Mouse (Mus musculus) cerebellum, adult 11-12 months (tissue): Measurements from ENCODE around the gene Gm49405.
"Not testable (repeated sequence)": the region's sequence is repeated elsewhere in the genome, so short reads cannot be mapped to it uniquely, and the experiment has no call there.

Experiments
- DNase-seq: peaks from one replicate; pipeline ENCODE4 v3.0.0; 2022

Gm49405 gene

GRCm38 (mm10) chr19:4000119-4000900, at the start of gene Gm49405, which contains the start of gene Nudt8:
Gene Gm49405, plus strand, starts transcription at chr19:4000626.
Gene Nudt8, plus strand, starts transcription at chr19:4000580.
- peak; percentile 98 for DNase-seq

- no peak for DNase-seq
Measured at GRCm38 (mm10) chr19:3951461-3951860, 49.0 kb upstream of the Gm49405 start.

- DNase-seq = no peak
Measured at GRCm38 (mm10) chr19:3952099-3952498, 48.3 kb upstream of the Gm49405 start.

GRCm38 (mm10) chr19:3955033-3955432, 45.4 kb upstream of the Gm49405 start:
- DNase-seq = no peak

GRCm38 (mm10) chr19:3955804-3956203, 44.6 kb upstream of the Gm49405 start:
- no peak for DNase-seq

GRCm38 (mm10) chr19:3957296-3958036, 43.0 kb upstream of the Gm49405 start:
- DNase-seq = not testable (repeated sequence)

- no peak for DNase-seq
Measured at GRCm38 (mm10) chr19:3958470-3958869, 42.0 kb upstream of the Gm49405 start, which contains the start of gene Aldh3b3. Gene Aldh3b3, plus strand, starts transcription at chr19:3958645.

- no peak for DNase-seq
Measured at GRCm38 (mm10) chr19:3959030-3959429, 41.4 kb upstream of the Gm49405 start.

- DNase-seq = no peak
Measured at GRCm38 (mm10) chr19:3960211-3960610, 40.2 kb upstream of the Gm49405 start.

GRCm38 (mm10) chr19:3961805-3962204, 38.6 kb upstream of the Gm49405 start:
- DNase-seq = not testable (repeated sequence)

GRCm38 (mm10) chr19:3962469-3962868, 38.0 kb upstream of the Gm49405 start:
- no peak for DNase-seq

- no peak for DNase-seq
Measured at GRCm38 (mm10) chr19:3964030-3964429, 36.4 kb upstream of the Gm49405 start.

GRCm38 (mm10) chr19:3966330-3967075, 33.9 kb upstream of the Gm49405 start:
- DNase-seq = no peak

GRCm38 (mm10) chr19:3967258-3967657, 33.2 kb upstream of the Gm49405 start:
- no peak for DNase-seq

- DNase-seq = no peak
Measured at GRCm38 (mm10) chr19:3972229-3972628, 28.2 kb upstream of the Gm49405 start, which contains the start of gene Aldh3b2. Gene Aldh3b2, plus strand, starts transcription at chr19:3972328.

- not testable (repeated sequence) for DNase-seq
Measured at GRCm38 (mm10) chr19:3974608-3975007, 25.8 kb upstream of the Gm49405 start.

- no peak for DNase-seq
Measured at GRCm38 (mm10) chr19:3975866-3976265, 24.6 kb upstream of the Gm49405 start.

- peak; percentile 69 for DNase-seq
Measured at GRCm38 (mm10) chr19:3980309-3980708, 20.1 kb upstream of the Gm49405 start.

- DNase-seq = no peak
Measured at GRCm38 (mm10) chr19:3980917-3981316, 19.5 kb upstream of the Gm49405 start.

- no peak for DNase-seq
Measured at GRCm38 (mm10) chr19:3983527-3984200, 16.8 kb upstream of the Gm49405 start.

GRCm38 (mm10) chr19:3985261-3985681, 15.2 kb upstream of the Gm49405 start:
- DNase-seq = no peak

GRCm38 (mm10) chr19:3986334-3986733, 14.1 kb upstream of the Gm49405 start, which contains the start of gene Acy3:
Gene Acy3, plus strand, starts transcription at chr19:3986570.
- peak; percentile 25 for DNase-seq
